Mouse (Mus musculus) neutrophil, adult 5-6 weeks (primary cell): ENCODE results near the gene Afg3l1. TPM values are rescaled to one million over a fixed set of nuclear protein-coding genes. Genes with fewer than 3 reads are reported as not detected.
"Not testable (repeated sequence)": the region's sequence is repeated elsewhere in the genome, so short reads cannot be mapped to it uniquely, and the experiment has no call there.

Source experiments
- ATAC-seq: fragments of 151-379, 151-347 bp; 2 replicates; pipeline ENCODE4 v1.8.0; 2017; ENCODE audit warnings: mild to moderate bottlenecking, moderate TSS enrichment; ENCODE audit not compliant: insufficient number of reproducible peaks, poor library complexity, low FRiP score, severe bottlenecking; ENCODE audit errors: extremely low read depth
- total RNA-seq: library from RNA; stranded (forward); fragments of 200-1000 nt; gene quantifications from 2 replicates; pipeline ENCODE4 v1.2.3, GENCODE M21; 2017

Gene Afg3l1
- total RNA-seq, 1 experiment from 2014 or later = 17.9 TPM

- ATAC-seq = no peak
Observed at GRCm38 (mm10) chr8:123453951-123454350, 23.8 kb upstream of the Afg3l1 start.

GRCm38 (mm10) chr8:123454559-123454958 lies 23.1 kb upstream of the Afg3l1 start:
- no peak for ATAC-seq

GRCm38 (mm10) chr8:123463651-123464050 lies 14.1 kb upstream of the Afg3l1 start:
- no peak for ATAC-seq

DNA sequence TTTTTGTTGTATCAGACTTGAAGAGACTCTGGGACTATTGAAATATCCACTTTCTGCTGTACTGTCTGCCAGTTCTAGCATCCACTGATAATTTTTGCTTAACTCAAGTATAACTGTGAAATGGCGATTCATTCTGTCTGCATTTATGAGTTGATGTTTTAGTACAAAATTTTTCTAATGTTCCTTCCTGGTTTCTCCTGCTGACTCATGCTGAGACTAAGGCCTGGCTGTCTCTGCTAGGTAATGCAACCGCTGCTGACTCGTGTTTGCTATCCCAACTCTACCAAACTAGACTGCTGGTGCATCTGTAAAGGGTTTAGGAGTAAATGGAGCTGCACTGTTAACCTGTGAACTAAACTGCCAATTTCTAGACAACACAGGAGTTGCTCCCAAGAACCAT lies 10.2 kb upstream of the Afg3l1 start:
- ATAC-seq = no peak

DNA sequence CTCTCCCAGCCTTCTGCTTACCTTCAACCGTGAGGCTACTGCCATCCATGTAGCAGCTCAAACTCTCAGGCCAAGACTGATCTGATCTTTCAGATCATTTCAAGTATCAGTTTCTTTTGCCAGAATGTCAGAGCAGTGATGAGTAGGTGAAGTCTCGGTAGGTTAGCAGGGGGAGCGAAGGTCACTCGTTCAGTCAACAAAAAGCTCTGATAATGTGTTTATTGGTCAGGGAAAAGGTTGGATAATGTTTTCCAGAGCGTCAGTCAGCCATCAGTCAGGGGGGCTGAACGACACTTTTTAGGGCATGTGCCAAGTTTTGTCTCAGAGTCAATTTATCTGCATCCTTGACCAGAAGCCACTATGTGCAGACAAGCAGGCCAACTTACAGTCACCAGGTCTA lies 4.7 kb upstream of the Afg3l1 start:
- ATAC-seq = not testable (repeated sequence)

GRCm38 (mm10) chr8:123474549-123474948 lies 3.2 kb upstream of the Afg3l1 start:
- ATAC-seq = not testable (repeated sequence)

DNA sequence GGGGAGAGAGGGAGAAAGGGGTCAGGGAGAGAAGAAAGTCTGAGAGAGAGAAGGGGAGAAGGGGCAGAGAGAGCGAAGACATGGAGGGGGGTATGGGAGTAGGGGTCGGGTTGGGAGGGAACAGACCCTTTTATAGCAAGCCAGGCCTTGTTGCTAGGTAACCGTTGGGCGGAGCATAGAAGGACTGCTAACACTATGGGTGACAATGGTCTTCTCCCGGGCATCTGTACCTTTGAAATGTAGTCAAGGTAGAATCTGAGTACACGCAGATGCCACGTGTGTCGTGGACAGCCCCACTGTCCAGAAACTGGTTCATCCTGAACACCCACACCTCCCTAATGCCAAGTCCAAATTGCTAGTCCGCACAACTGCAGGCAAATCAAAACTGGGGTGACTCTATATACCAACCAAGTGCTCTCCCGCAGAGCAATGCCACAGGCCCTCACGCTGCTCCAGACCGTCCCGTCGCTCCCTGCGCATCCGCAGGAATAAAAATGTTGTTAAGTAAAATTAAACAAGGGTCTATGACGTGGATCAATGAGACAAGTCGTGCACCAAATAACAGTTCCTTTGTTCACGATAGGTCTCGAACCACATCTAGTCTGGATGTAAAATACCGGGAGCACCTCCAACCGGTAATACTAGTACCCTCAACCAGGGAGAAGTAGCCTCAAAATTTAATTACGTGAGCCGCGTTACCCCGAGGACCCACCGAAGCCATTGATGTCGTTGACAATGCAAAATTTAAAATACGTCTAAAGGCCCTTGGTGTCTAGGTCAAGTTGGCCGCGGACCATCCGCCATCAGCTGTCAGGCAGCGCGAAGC lies 579 bp upstream of the Afg3l1 start:
- peak; percentile 14; the same call in 1 of the 2 replicates for ATAC-seq

DNA sequence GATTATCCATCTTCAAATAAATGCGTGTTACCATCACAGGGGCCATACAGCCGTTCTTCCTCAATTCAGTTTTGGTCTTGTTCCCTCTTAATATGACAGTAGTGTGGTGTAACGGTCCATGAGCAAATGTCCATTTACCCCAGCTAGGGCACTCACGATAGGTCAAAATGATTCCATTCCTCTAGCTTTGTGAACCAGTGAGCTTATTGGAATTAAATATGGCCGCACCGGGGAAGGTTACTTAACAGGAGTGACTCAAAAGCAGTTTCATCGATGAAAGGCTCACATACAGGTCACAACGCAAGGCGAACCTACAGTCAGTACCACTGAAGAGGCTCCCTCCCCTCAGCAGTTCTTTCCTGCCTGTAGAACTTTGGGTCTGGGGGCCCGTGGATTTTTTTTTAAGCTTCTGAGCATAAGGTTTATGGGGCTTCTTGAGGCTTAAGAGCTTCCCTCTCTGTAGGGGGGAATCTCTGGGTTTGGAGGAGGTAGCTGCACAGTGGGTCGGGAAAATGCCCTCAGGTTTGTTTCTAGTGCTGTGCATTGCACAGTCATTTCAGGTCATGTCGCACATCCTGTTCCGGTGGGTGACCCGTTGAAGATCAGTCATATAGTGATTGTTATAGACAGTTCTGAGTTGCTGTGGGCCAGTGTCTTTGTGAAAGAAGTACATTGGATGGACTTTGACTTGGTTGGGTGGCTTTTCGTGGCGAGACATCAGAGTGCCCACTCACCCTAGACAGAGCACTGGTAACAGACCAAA lies 934 bp downstream of the Afg3l1 start:
- peak; percentile 28 for ATAC-seq

GRCm38 (mm10) chr8:123482627-123483026 lies 4.9 kb downstream of the Afg3l1 start:
- ATAC-seq = no peak

- ATAC-seq = no peak
Observed at GRCm38 (mm10) chr8:123491280-123492075, 13.8 kb downstream of the Afg3l1 start.

DNA sequence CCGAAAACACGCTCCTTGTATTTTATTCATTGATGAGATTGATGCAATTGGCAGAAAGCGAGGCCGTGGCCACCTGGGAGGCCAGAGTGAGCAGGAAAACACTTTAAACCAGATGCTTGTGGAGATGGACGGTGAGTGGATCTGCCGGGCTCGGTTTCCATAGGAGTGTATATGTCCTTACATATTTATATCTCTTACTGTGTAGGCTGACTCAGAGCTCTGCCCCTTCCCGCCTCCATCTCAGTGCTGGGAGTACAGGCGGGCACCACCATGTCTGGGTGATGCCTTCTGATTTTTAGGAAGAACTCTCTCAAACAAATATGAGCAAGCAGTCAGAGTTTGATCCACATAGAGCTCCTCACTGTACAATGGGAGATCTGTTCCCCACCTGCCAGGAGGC lies 15.2 kb downstream of the Afg3l1 start:
- ATAC-seq = no peak

DNA sequence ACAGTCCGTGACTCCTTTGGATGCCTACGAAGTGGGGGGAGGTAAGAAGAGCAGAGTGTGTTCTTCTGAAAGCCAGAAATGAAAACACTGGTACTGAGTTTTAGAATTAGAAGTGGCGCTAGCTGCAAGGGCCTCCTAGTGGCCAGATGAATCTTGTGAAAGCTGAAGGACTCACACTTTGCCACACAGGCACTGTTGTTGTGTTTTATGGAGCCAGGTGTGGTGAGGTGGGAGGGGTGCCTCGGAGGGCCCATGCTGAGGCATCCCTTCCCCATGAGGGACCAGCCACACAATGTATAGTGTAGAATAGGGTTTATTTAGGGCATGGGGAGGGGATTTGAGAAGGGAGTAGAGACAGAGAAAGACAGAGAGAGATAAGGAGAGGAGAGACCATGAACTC lies 20.0 kb downstream of the Afg3l1 start:
- no peak for ATAC-seq

GRCm38 (mm10) chr8:123498963-123499362 lies 21.3 kb downstream of the Afg3l1 start:
- ATAC-seq = no peak

DNA sequence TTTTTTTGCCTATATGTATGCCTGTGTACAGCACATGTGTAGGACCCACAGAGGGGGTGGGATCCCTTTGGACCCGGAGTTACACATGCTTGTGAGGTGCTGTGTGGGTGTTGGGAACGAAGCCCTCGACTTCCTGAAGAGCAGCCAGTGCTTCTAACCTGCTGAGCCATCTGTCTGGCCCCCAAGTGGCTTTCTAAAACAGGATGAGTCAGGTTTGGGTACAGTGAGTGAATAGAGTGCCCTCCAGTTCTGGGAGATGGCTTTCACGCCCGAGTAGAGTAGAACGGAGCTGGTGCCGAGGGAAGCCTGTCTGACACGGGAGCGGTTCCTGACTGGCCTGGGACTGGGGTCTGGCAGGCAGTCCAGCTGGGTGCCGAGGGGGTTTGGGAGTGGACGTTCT lies 21.9 kb downstream of the Afg3l1 start:
- no peak for ATAC-seq

- no peak for ATAC-seq
Observed at GRCm38 (mm10) chr8:123502192-123502591, 24.5 kb downstream of the Afg3l1 start.

DNA sequence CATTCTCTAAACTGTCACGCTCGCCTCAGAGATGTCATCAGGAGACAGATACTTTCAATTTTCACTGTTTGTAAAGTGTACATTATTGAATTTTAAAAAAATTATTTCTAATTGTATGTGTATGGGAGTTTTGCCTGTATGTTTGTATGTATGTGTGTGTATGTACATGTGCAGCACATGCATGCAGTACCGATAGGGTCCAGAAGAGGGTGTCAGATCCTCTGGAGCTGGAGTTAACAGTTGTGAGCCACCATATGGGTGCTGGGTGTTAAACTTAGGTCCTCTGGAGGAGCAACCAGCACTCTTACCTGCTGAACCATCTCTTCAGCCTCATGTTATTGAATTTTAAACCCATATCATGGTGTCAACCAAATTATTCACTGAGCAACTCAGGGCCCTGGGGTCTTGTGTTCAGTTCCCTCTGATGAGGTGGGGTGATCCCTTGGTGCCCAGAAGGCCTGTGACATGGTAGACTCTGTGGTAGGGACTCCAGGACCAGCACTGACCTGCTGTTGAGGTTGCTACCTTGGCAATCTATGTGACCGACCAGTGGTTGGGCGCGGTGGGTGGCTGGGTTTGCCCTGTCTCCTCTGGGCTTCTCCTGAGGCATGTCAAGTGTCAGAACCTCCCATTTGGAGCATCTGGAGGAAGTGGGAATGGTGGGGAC lies 26.2 kb downstream of the Afg3l1 start:
- ATAC-seq = no peak

GRCm38 (mm10) chr8:123504591-123505195 lies 27.0 kb downstream of the Afg3l1 start:
- no peak for ATAC-seq

DNA sequence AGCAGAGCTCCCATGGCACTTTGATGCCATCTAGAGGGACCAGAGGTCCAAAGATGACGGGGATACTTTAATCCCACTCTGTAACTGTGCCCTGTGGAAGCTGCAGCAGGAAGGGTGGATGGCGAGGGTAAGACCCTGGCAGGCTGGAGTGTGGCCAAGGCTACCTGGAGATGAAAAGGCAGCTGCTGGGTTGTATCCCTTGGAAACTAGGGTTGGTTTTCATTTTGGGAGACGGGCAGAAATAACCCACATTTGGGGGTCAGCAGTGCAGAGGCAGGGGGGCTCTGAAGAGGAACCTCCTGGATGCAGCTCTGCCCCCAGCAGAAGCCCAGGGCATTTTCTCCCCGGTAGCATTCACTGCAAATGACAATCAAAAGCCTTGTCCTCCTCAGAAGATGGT lies 27.6 kb downstream of the Afg3l1 start:
- ATAC-seq = no peak

GRCm38 (mm10) chr8:123505695-123506094 lies 28.0 kb downstream of the Afg3l1 start:
- no peak for ATAC-seq
